Mouse (Mus musculus) monocyte, adult 5-6 weeks (primary cell): ENCODE measurements around the gene Trim72. TPM values are rescaled to one million over a fixed set of nuclear protein-coding genes. Genes with fewer than 3 reads are reported as not detected.

Experiments
- ATAC-seq: fragments of 153-309, 156-312 bp; replicated peaks from 2 replicates; pipeline ENCODE4 v1.8.0; 2017; ENCODE audit warnings: mild to moderate bottlenecking; ENCODE audit not compliant: low TSS enrichment, insufficient number of reproducible peaks, severe bottlenecking, poor library complexity, low FRiP score
- total RNA-seq: library from RNA; stranded (forward); fragments of 200-1000, 200-491, 200-594 nt; gene quantifications from 3 replicates; pipeline ENCODE4 v1.2.3, GENCODE M21; 2017

Gene Trim72
- 0.68 TPM in 1 of 3 replicates, not detected in the others for total RNA-seq

GRCm38 (mm10) chr7:128003688-128004087, at the start of gene Trim72:
Gene Trim72 (plus strand): TSS chr7:128003949.
- no peak for ATAC-seq

- no peak for ATAC-seq
These were observed 44.4 kb upstream of the Trim72 start for GRCm38 (mm10) chr7:127959364-127959763.

DNA sequence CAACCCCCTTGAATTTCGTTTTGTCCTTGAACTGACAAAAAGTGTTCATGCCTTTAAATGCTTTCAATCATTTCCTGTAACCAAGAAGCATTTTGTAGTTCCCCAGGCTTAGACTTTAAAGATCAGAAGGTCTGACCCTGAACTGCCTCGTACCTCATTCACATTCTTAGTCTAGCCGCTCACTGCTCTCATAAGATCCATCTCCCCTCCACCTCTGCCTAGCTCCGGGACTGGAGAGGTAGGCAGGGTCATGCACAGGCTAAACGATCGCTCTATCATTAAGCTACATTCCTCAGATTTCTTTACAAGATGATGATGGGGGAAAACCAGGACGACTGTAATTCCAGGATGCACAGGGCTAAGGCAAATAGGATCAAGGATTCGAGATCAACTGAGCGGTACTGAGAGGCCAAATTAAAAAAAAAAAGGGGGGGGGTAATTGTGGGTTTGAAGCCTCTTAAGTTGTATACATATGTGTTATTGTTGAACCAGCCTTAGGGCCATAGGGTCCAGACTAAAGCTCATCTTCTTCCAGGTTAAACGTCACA, 37.3 kb upstream of the Trim72 start:
- no peak for ATAC-seq

GRCm38 (mm10) chr7:127967004-127967921, 36.5 kb upstream of the Trim72 start, which contains the start of gene Fus:
Gene Fus (plus strand): TSS chr7:127967457.
- ATAC-seq: peak; percentile 94

- no peak; the same call in none of the 2 replicates for ATAC-seq
These were observed 35.6 kb upstream of the Trim72 start for GRCm38 (mm10) chr7:127967922-127968828.

DNA sequence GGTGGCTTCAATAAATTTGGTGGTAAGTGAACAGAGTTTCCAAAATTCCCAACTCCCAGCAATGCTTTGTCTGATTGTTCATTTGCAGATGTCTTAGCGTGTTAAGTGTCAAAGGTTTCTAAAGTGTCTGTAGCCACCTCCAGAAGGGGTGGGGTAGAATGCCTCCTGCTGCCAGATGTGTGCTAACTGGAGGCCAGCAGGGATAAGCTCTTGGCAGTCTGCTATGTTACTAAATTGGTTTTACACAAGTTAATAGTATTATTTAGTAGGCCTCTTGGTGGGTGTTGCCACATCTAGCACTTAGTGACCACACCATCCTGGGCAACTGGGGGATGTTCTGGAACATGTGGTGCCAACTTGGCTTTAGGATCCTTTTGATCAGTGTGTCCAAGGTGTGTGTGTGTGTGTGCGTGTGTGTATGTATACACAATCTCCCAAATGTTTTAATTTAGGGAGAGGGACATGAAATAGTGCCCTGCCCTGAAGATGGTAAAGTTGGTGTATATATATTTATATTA, 29.3 kb upstream of the Trim72 start:
- ATAC-seq: no peak

DNA sequence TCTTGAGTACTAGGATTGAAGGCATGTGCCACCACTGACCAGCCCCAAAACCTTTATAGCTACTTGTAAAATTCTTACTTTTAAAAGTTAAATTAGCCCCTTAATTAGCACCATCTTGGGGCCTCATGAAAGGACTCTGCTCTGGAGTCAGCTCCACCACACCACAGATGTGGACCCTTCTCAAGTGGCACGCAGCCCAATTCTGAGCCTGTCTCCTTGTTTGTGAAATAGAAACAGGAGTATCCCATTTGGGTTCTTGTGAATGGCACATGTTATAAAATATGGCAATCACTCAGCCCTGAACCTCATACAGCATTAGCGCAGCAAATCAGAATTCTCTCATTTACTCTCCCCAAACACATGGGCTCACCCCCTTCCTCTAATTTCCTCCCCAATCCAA, 24.9 kb upstream of the Trim72 start:
- no peak for ATAC-seq

DNA sequence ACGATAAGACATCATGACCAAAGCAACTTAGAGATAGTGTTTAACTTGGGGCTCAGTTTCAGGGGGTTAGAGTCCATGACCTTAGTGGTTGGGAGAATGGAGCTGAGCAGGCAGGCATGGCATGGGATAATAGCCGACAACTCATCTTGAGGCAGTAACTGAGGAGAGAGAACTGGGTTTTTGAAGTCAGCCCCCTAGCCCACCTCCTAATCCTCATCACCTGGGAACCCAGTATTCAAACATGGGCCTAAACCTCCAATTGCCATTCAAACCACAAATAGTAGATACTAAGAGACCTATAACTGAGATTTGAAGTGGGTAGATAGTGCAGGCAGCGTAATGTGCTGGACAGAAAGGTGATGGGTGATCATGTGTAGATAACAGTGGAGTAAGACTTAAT, 23.1 kb upstream of the Trim72 start:
- ATAC-seq: no peak

GRCm38 (mm10) chr7:127988904-127989303, 14.8 kb upstream of the Trim72 start:
- no peak for ATAC-seq

DNA sequence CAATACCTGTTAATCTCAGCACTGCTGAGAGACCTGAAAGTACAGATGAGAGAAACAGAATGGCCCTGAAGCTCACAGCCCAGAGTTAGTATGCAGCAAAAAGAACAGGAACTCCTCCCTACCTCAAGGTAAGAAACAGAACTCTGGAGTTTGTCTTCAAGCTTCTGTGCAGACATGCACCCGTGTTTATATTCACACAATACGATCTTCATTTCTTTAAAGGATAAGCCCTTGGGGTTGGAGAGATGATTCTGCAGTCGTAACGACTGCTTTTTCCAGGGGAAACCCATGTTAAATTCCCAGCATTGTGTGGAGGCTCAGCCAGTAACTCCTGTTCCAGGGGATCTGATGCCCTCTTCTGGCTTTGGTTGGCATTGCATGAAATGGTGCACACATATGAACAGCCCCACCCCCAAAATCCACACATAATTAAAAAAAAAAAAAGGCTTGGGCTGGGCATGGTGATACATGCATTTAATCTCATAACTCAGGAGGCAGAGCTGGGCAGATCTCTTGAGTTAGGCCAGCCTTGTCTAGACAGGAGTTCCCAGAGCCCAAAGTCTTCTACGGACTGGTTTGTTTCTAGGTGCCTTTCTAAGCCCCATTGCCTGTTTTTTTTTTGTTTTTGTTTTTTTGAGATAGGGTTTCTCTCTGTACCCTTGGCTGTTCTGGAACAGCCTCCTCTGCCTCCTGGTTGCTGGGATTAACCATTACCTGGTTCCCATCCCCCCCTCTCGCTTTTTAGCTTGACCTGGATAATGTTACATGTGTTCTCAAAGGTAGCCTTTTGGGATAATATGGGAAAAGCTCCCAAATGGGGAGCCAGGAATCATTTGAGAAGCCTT, 11.9 kb upstream of the Trim72 start:
- ATAC-seq: peak; percentile 42; the same call in 1 of the 2 replicates

DNA sequence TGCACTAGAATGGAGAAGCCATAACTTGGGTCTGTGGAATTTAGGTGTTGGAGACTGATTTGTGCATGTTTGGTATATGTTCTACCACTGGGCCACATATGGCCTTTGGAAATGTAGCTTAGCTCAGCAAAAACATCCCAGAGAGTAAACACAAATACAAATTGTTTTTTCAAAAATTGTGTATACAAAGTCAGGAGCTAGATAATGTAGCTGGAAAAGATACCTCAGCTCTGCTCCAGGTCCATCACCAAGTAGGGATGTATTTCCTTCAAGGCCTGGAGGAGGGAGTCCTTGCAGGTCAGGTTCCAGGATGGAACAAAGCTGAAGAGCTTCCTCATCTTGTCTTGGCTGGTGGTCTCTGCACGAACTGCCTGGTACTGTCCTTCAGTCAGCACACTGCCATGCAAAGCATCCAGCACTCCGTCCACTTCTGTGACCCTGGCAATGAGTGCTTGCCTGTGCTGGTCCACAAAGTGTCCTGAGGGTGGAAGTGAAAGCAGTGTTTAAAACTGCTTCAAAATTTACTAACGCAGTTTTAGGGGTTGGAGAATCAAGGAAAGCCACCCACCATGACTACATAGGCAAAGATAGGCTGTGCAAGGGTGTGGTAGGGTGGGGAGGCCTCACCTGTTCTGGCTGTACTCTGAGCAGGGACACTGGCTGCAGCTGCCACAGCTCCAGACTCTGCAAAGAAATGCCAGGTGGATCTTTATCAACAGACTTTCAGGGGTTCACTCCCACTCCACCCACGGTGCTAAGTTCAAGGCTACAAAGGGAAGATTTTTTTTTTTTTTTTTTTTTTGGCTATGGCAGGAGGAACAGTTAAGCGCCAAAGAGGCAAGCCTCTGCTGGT, 11.0 kb upstream of the Trim72 start:
- ATAC-seq: 0 out of 2 replicates have a peak, but pooled peaks have one; percentile 16

DNA sequence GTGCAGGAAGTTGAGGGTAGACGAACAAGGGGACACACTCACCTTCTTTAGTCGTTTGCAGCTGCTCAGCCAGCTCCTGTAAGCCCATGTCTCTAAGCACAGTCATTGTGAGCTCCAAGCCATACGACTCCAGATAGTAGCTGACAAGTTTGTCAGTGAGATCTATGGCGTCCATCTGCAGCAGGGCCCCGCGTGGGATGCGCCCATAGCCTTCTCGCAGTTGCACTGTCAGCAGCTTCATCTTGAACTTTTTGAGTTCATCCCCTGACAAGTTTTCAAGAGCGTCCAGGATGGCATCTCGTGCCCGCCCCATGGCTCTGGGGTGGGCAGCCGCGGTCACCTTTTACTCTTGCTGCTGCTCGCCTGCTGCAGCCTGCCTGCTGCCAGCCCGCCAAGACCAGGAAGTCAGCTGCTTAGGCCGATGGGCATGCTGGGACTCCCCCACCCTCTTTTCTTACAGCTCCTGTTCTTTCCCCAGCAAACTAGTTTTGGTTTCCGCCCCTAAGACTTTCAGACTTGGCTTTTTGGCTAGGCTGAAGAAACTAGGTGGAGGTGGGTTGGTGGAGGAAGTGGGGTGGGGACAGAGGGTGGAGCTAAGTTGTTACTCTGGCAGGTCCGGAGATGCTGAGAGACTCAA, 10.3 kb upstream of the Trim72 start, which contains the start of gene Pycard:
Gene Pycard, minus strand, starts transcription at position 527 of the 637 bp plus-strand sequence.
- ATAC-seq: peak; percentile 54

GRCm38 (mm10) chr7:127999436-127999835, 4.3 kb upstream of the Trim72 start:
- ATAC-seq: no peak

DNA sequence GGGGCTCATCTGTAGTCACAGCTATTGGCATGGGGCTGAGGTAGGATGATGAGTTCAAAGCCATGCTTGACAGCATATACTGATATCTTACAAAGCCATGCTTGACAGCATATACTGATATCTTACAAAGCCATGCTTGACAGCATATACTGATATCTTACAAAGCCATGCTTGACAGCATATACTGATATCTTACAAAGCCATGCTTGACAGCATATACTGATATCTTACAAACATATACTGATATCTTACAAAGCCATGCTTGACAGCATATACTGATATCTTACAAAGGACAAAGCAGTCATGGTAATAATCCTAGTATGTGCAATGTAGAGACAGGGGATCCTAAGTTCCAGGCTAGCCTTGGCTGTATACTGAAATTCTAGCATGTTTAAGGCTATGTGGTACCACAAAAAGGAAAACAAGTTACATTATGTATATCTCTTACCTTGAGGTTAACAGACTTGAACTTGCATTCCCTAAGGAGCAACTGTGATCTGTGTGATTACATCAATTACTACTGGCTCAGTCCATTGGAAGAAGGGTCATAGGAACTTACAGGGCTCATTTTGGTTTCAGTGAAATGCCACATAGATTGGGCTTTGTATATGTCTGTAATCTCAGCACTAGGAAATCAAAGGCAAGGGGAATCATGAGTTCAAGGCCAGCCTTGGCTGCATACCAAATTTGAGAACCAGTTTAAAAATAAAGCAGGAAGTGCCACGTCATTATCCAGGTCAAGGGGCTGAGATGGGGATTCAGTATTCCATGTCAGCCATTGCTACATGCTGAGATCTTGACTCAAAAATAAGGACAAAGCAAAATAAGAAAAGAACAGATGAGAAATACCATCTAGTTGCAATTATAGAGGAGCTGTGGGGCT, 3.4 kb upstream of the Trim72 start:
- no peak for ATAC-seq

GRCm38 (mm10) chr7:128003098-128003497, 651 bp upstream of the Trim72 start:
- no peak for ATAC-seq

GRCm38 (mm10) chr7:128004150-128004486, 369 bp downstream of the Trim72 start:
- no peak for ATAC-seq
